Comparison of ENCODE assay signal across 9 mouse cellular contexts in genomic region chr9:50603998-50604324, GRCm38 (mm10). TPM values are rescaled to one million over a fixed set of nuclear protein-coding genes. Genes with fewer than 3 reads are reported as not detected.
DNase-seq lines count a peak whose midpoint lies in the region; ATAC-seq and TF ChIP-seq lines count a peak whose summit lies in the region.
"Had no signal": no experiment of that assay in that cellular context is flagged by ENCODE, and none has a peak within 500 bp of the region (broad histone marks: within the 10 kb centered on the region; RNA-seq: fewer than 3 reads in every experiment).

No protein-coding gene starts in this region.

- H3K4me1 ChIP-seq in kidney, adult 2 months (ENCODE audit: control insufficient read depth, insufficient read depth, low read length), result peaks cover 6% of the 10 kb centered on the region
- H3K4me1 ChIP-seq in hindbrain, embryonic 12.5 days, result peaks cover 25% of the 10 kb centered on the region
- H3K4me1 ChIP-seq in midbrain, embryonic 11.5 days (ENCODE audit: control insufficient read depth, insufficient read depth, low read length), result peaks cover 18% of the 10 kb centered on the region

- peak overlapping the region; percentile 90 for H3K9ac ChIP-seq in hindbrain, embryonic 12.5 days
- H3K9ac ChIP-seq in midbrain, embryonic 11.5 days (ENCODE audit: low read length), result peak overlapping the region; percentile 92

- peak overlapping the region; percentile 91 for H3K4me2 ChIP-seq in hindbrain, embryonic 12.5 days (replicated peaks)
- peak overlapping the region; percentile 96 for H3K4me2 ChIP-seq in midbrain, embryonic 11.5 days

- peak overlapping the region; percentile 83 for H3K4me3 ChIP-seq in kidney, adult 2 months (ENCODE audit: insufficient read depth, low read depth, low read length)
- H3K4me3 ChIP-seq in hindbrain, embryonic 12.5 days, result peak overlapping the region; percentile 85
- peak overlapping the region; percentile 84 for H3K4me3 ChIP-seq in midbrain, embryonic 11.5 days (ENCODE audit: low read depth, low read length)

- H3K27ac ChIP-seq in kidney, adult 2 months (ENCODE audit: insufficient read depth, low read depth, low read length), result peak overlapping the region; percentile 87
- H3K27ac ChIP-seq in hindbrain, embryonic 12.5 days, result peak overlapping the region; percentile 89
- peak overlapping the region; percentile 85 for H3K27ac ChIP-seq in midbrain, embryonic 11.5 days (ENCODE audit: low read depth, low read length)

- H3K27me3 ChIP-seq in kidney, adult 2 months (replicated peaks; ENCODE audit: control insufficient read depth, insufficient read depth, low read length), result no peaks in the 10 kb centered on the region
- no peaks in the 10 kb centered on the region for H3K27me3 ChIP-seq in hindbrain, embryonic 12.5 days
- H3K27me3 ChIP-seq in midbrain, embryonic 11.5 days (ENCODE audit: control insufficient read depth, insufficient read depth, low read length), result no peaks in the 10 kb centered on the region

- H3K36me3 ChIP-seq in kidney, adult 2 months (ENCODE audit: control insufficient read depth, insufficient read depth, low read length), result no peaks in the 10 kb centered on the region; the same call in 1 of the 2 replicates
- H3K36me3 ChIP-seq in hindbrain, embryonic 12.5 days, result peaks cover 34% of the 10 kb centered on the region
- H3K36me3 ChIP-seq in midbrain, embryonic 11.5 days (ENCODE audit: control insufficient read depth, insufficient read depth, low read length), result peaks cover 3% of the 10 kb centered on the region; the same call in 1 of the 2 replicates

- peak; percentile 44 for ATAC-seq in activated CD4-positive, CD25-positive, alpha-beta regulatory T cell, adult 4 months
- peak; percentile 93 for ATAC-seq in hindbrain, embryonic 12.5 days (ENCODE audit: low FRiP score)
- ATAC-seq in midbrain, embryonic 11.5 days (ENCODE audit: low FRiP score), result peak; percentile 91

- no peak for TF ChIP-seq POLR2A in kidney, adult 2 months (IDR thresholded peaks at IDR 0.05; ENCODE audit: low read depth, low read length)

- TF ChIP-seq CTCF in kidney, adult 2 months (conservative IDR thresholded peaks at IDR 0.05; ENCODE audit: insufficient read depth, insufficient read length, low read depth, low read length), result 0 out of 2 replicates have a peak, but pooled peaks have one; percentile 11

- no peak for DNase-seq in kidney, adult 2 months
- no peak for DNase-seq in kidney, postnatal 14 days
- no peak for DNase-seq in midbrain, embryonic 11.5 days (ENCODE audit: low spot score, missing footprints)
- DNase-seq in layer of hippocampus, adult 18-20 months (ENCODE audit: low spot score in 2 of 2), result no peak
- DNase-seq in thymus, postnatal 36 days, result no peak
- DNase-seq in MN1 (ENCODE audit: low spot score), result no peak

- H3K9me3 ChIP-seq in hindbrain, embryonic 12.5 days (replicated peaks), result no peaks in the 10 kb centered on the region
- no peaks in the 10 kb centered on the region for H3K9me3 ChIP-seq in midbrain, embryonic 11.5 days (ENCODE audit: control insufficient read depth, low read length)

- under 1% methylated on average over 24 of the region's 24 CpGs for WGBS in kidney, adult 2 months
- WGBS in hindbrain, embryonic 12.5 days, result under 1% methylated on average over 24 of the region's 24 CpGs
- whole genome bisulfite sequencing in midbrain, embryonic 11.5 days, result under 1% methylated on average over 24 of the region's 24 CpGs

RNA-seq across cellular contexts. Expression of gene Timm8b, which starts 0.3 kb away (rescaled TPM):
- polyA plus RNA-seq in kidney, adult 2 months (2012; rRNA removed), result 292 and 335 TPM in 2 replicates
- 100 to 1,000 TPM; 118 to 128 TPM for polyA plus RNA-seq in activated CD4-positive, CD25-positive, alpha-beta regulatory T cell, adult 4 months (2017; shearing (Covaris generic))
- 280 and 325 TPM in 2 replicates for polyA plus RNA-seq in hindbrain, embryonic 12.5 days (2016; fragmentation: Nextera tagmentation; extraction: Ambion mirVana)
- polyA plus RNA-seq in midbrain, embryonic 11.5 days (2014; fragmentation: Nextera tagmentation; extraction: Ambion mirVana), result 333 and 369 TPM in 2 replicates
- total RNA-seq in layer of hippocampus, adult 18-20 months (2021), result 100 to 1,000 TPM; 212 to 222 TPM

RNA-seq across cellular contexts. Expression of gene Sdhd, which starts 0.3 kb away (rescaled TPM):
- 541 and 551 TPM in 2 replicates for polyA plus RNA-seq in kidney, adult 2 months (2012; rRNA removed)
- 100 to 1,000 TPM; 176 to 199 TPM for polyA plus RNA-seq in activated CD4-positive, CD25-positive, alpha-beta regulatory T cell, adult 4 months (2017; shearing (Covaris generic))
- 208 TPM in 2 replicates for polyA plus RNA-seq in hindbrain, embryonic 12.5 days (2016; fragmentation: Nextera tagmentation; extraction: Ambion mirVana)
- polyA plus RNA-seq in midbrain, embryonic 11.5 days (2014; fragmentation: Nextera tagmentation; extraction: Ambion mirVana), result 274 and 284 TPM in 2 replicates
- 100 to 1,000 TPM; 118 to 124 TPM for total RNA-seq in layer of hippocampus, adult 18-20 months (2021)

RNA-seq across cellular contexts. Expression of gene Pih1d2, which starts 13.2 kb away (rescaled TPM):
- 2.1 and 2.7 TPM in 2 replicates for polyA plus RNA-seq in kidney, adult 2 months (2012; rRNA removed)
- polyA plus RNA-seq in activated CD4-positive, CD25-positive, alpha-beta regulatory T cell, adult 4 months (2017; shearing (Covaris generic)), result under 1 TPM; 0.36 to 0.43 TPM
- 8.4 and 8.8 TPM in 2 replicates for polyA plus RNA-seq in hindbrain, embryonic 12.5 days (2016; fragmentation: Nextera tagmentation; extraction: Ambion mirVana)
- 6.6 and 7.5 TPM in 2 replicates for polyA plus RNA-seq in midbrain, embryonic 11.5 days (2014; fragmentation: Nextera tagmentation; extraction: Ambion mirVana)
- 1 to 10 TPM; 2.3 to 2.8 TPM for total RNA-seq in layer of hippocampus, adult 18-20 months (2021)

RNA-seq across cellular contexts. Expression of gene Nkapd1, which starts 13.3 kb away (rescaled TPM):
- 4.1 and 5.1 TPM in 2 replicates for polyA plus RNA-seq in kidney, adult 2 months (2012; rRNA removed)
- polyA plus RNA-seq in activated CD4-positive, CD25-positive, alpha-beta regulatory T cell, adult 4 months (2017; shearing (Covaris generic)), result 10 to 100 TPM; 19.5 to 27.7 TPM
- polyA plus RNA-seq in hindbrain, embryonic 12.5 days (2016; fragmentation: Nextera tagmentation; extraction: Ambion mirVana), result 32.9 and 34.7 TPM in 2 replicates
- 25.5 and 26.2 TPM in 2 replicates for polyA plus RNA-seq in midbrain, embryonic 11.5 days (2014; fragmentation: Nextera tagmentation; extraction: Ambion mirVana)
- 10 to 100 TPM; 18.3 to 19.5 TPM for total RNA-seq in layer of hippocampus, adult 18-20 months (2021)

RNA-seq across cellular contexts. Expression of gene Tex12, which starts 42.8 kb away (rescaled TPM):
- not detected in 2 replicates for polyA plus RNA-seq in kidney, adult 2 months (2012; rRNA removed)
- polyA plus RNA-seq in activated CD4-positive, CD25-positive, alpha-beta regulatory T cell, adult 4 months (2017; shearing (Covaris generic)), result not detected
- polyA plus RNA-seq in hindbrain, embryonic 12.5 days (2016; fragmentation: Nextera tagmentation; extraction: Ambion mirVana), result 0.55 TPM in 1 of 2 replicates, not detected in the other
- 0.26 and 0.33 TPM in 2 replicates for polyA plus RNA-seq in midbrain, embryonic 11.5 days (2014; fragmentation: Nextera tagmentation; extraction: Ambion mirVana)
- total RNA-seq in layer of hippocampus, adult 18-20 months (2021), result not detected
- total RNA-seq: hematopoietic stem cell, adult 5-6 weeks had no signal
